Mouse (Mus musculus) kidney, adult 11 months (tissue): ENCODE measurements around the gene Fbxo11.
"Not testable (repeated sequence)": the region's sequence is repeated elsewhere in the genome, so short reads cannot be mapped to it uniquely, and the experiment has no call there.

Experiments used
- DNase-seq: peaks from one replicate; pipeline ENCODE4 v3.0.0; 2022

The Fbxo11 gene

DNA sequence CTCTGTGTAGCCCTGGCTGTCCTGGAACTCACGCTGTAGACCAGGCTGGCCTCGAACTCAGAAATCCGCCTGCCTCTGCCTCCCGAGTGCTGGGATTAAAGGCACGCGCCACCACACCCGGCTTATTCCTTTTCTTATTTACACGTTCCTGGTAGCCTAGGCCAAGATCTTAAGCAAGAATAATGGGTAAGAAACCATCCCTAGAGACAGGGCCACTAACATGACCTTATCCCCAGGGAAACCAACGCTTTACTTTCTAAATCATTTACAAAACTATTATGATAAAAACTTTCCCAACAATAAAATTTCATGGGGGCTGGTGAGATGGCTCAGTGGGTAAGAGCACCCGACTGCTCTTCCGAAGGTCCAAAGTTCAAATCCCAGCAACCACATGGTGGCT is 105.7 kb downstream of the Fbxo11 start:
- not testable (repeated sequence) for DNase-seq

DNA sequence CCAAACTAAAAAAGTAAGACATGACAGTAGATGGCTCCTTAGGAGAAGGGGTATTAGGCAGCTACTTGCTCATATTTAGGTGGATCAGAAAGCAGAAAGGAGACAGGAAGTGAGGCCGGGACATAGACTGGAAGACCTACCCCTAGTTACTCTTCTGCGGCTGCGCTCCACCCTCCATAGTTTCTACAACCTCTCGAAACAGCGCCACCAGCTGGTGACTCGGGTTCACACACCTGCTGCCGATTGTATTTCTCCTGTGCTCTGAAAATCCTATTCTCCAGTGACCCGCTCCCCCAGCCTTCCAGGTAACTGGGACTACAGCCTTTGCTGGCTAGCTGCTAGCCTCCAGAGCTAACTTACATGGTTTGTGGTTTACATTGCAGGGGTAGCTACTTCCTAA is 106.8 kb downstream of the Fbxo11 start:
- DNase-seq, result no peak

- DNase-seq, result peak; percentile 80
Observed at GRCm38 (mm10) chr17:87957096-87957840, 107.8 kb downstream of the Fbxo11 start.

GRCm38 (mm10) chr17:87954618-87955124 is 110.4 kb downstream of the Fbxo11 start:
- not testable (repeated sequence) for DNase-seq

GRCm38 (mm10) chr17:87948965-87949584 is 116.0 kb downstream of the Fbxo11 start:
- DNase-seq, result peak; percentile 63
